Mouse (Mus musculus) midbrain, embryonic 14.5 days (tissue): ENCODE measurements around the gene Krtap5-1. TPM values are rescaled to one million over a fixed set of nuclear protein-coding genes. Genes with fewer than 3 reads are reported as not detected.
A peak's percentile ranks its signal among the peaks of the same experiment; 100 is the strongest.
"Not testable (repeated sequence)": the region's sequence is repeated elsewhere in the genome, so short reads cannot be mapped to it uniquely, and the experiment has no call there.

Experiments
- ATAC-seq: fragments of 200-750 bp; cut with Nextera tagmentation; 2 replicates; pipeline ENCODE4 v1.8.0; 2017; ENCODE audit warnings: moderate number of reproducible peaks, moderate library complexity; ENCODE audit not compliant: low FRiP score, low TSS enrichment
- DNase-seq: peaks from one replicate; pipeline ENCODE4 v3.0.0-alpha.2; 2015
- H3K27ac ChIP-seq: fragments of 300-500 bp; sonication (generic); replicated peaks from 2 replicates; pipeline ENCODE4 v1.5.1; 2014; ENCODE audit warnings: mild to moderate bottlenecking, low read depth, low read length, moderate library complexity
- H3K27me3 ChIP-seq: fragments of 300-500 bp; sonication (generic); 2 replicates; pipeline ENCODE4 v1.6.1; 2014; ENCODE audit warnings: low read length, control low read depth, mixed read lengths; ENCODE audit not compliant: control insufficient read depth, insufficient read depth
- H3K36me3 ChIP-seq: fragments of 300-500 bp; sonication (generic); 2 replicates; pipeline ENCODE4 v1.6.1; 2014; ENCODE audit warnings: low read length, control low read depth; ENCODE audit not compliant: control insufficient read depth, insufficient read depth
- H3K4me1 ChIP-seq: fragments of 300-500 bp; sonication (generic); 2 replicates; pipeline ENCODE4 v1.6.1; 2014; ENCODE audit warnings: mild to moderate bottlenecking, antibody characterized with exemption, low read length, control low read depth; ENCODE audit not compliant: control insufficient read depth, insufficient read depth
- H3K4me2 ChIP-seq: fragments of 300-500 bp; sonication (generic); 2 replicates; pipeline ENCODE4 v1.6.1; 2014; ENCODE audit warnings: mild to moderate bottlenecking, low read length, moderate library complexity
- H3K4me3 ChIP-seq: fragments of 300-500 bp; sonication (generic); replicated peaks from 2 replicates; pipeline ENCODE4 v1.5.1; 2014; ENCODE audit warnings: low read depth, low read length
- H3K9ac ChIP-seq: fragments of 300-500 bp; sonication (generic); replicated peaks from 2 replicates; pipeline ENCODE4 v1.6.1; 2014; ENCODE audit warnings: mild to moderate bottlenecking, low read length, moderate library complexity
- H3K9me3 ChIP-seq: fragments of 300-500 bp; sonication (generic); 2 replicates; pipeline ENCODE4 v1.6.1; 2016; ENCODE audit warnings: low read length, control low read depth, mixed read lengths; ENCODE audit not compliant: control insufficient read depth
- WGBS: fragments of 180-500 bp; shearing (Covaris S2); extraction: QIAGEN DNeasy Blood & Tissue Kit; methylation state at CpG from one replicate; pipeline ENCODE4 v1.1.7; 2014; 5-methylcytosine and 5-hydroxymethylcytosine counted together
- polyA plus RNA-seq: library from polyadenylated mRNA; unstranded; fragments of >200 nt; fragmentation: Nextera tagmentation; extraction: Ambion mirVana; gene quantifications from 2 replicates; pipeline ENCODE4 v1.2.1, GENCODE M21; 2014

The Krtap5-1 gene
- polyA plus RNA-seq, 1 experiment from 2014 or later: not detected

DNA sequence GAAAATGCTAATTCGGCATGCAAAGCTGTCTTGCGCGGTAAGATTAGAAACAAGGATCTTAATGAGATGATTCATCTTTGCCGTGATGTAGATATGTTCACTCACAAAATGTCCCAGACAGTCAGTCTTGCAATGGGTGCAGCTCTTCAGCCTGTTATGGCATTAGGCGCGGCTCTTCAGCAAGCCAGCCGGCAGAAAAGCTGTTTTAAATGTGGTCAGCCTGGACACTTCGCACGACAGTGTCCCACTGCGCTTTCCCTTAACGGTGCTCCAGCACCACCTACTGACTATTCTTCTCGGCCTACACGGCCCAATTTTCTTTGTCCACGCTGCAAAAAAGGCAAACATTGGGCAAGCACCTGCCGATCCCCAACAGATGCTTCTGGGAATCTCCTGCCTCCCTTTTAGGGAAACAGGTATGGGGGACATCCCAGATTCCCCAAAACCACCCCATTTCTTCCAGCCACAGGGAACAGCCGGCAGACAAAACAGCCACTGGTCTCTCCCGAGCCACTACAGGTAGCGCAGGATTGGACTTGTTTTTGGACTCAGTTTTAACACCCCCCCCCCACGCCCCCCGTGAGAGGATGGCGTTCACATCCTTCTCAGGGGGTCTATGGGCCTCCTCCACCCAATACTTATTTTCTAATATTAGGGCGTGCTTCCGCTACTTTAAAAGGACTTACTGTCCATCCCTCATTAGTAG lies 11.6 kb downstream of the Krtap5-1 start:
- Histone ChIP-seq H3K36me3 (no peaks in the 10 kb centered on the region), H3K4me2 (peak overlapping the region; percentile 81), H3K4me3 (peak overlapping the region; percentile 55), H3K27ac (peak overlapping the region; percentile 66), H3K9me3 (no peaks in the 10 kb centered on the region), H3K9ac (peak overlapping the region; percentile 42), H3K4me1 (peaks cover 7% of the 10 kb centered on the region; the same call in 1 of the 2 replicates), H3K27me3 (peaks cover 4% of the 10 kb centered on the region; the same call in 1 of the 2 replicates)
- WGBS: 24% methylated on average over 23 of the region's 23 CpGs
- peak; percentile 70 for ATAC-seq
- peak; percentile 79 for DNase-seq

DNA sequence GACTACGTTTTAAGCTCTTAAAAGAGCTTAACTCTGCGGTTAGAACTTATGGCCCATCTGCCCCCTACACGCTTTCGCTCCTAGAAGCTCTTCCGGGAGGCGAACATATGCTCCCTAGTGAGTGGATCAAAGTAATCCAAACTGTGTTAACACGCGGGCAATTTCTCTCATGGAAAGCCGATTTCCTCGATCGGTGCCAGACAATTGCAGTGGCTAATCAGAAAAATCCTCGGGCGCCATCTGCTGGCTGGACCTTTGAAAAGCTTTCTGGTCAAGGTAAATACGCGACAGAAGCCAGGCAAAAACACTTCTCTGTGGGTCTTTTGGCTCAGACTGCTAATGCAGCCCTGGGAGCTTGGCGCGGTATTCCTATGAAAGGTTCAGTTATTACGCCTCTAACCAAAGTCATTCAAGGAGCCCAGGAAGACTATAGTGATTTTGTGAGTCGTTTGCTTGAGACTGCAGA lies 12.3 kb downstream of the Krtap5-1 start:
- H3K4me2 ChIP-seq: peak overlapping the region; percentile 81
- H3K9me3 ChIP-seq: no peaks in the 10 kb centered on the region
- H3K36me3 ChIP-seq: no peaks in the 10 kb centered on the region
- H3K27ac ChIP-seq: peak overlapping the region; percentile 66
- WGBS: under 1% methylated on average over 19 of the region's 19 CpGs
- peak; percentile 74 for ATAC-seq
- peak overlapping the region; percentile 55 for H3K4me3 ChIP-seq
- H3K27me3 ChIP-seq: peaks cover 4% of the 10 kb centered on the region; the same call in 1 of the 2 replicates
- peak overlapping the region; percentile 55 for H3K9ac ChIP-seq
- H3K4me1 ChIP-seq: peaks cover 7% of the 10 kb centered on the region; the same call in 1 of the 2 replicates
- peak; percentile 99 for DNase-seq

DNA sequence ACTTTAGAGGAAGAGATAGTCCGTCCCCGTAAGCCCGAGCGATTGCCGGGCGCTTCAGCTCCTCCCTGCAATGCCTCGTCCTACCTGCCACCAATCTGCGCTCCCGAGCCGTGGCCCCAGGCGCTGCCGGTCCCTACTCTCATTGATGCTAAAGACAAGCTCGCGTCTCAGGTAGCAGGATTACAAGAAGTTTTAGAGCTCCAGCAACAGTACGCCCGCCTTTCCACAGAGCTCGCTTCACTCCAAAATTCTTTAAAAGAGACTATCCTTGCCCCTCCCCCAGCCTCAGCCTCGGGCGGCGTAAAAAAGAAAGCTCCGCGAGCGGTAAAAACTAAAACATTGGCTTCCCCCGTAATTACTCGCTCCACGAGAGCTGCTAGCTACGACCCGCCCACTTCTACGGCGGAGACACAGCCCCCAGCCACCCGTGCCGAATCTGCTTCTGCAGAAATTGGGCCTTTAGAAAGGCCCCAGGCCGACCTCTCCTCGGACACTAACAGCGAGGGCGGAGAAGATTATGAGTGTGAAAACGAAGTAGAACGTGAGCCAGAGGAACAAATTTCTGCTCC lies 12.8 kb downstream of the Krtap5-1 start:
- Histone ChIP-seq H3K27ac (peak overlapping the region; percentile 63), H3K4me1 (peaks cover 7% of the 10 kb centered on the region; the same call in 1 of the 2 replicates), H3K36me3 (no peaks in the 10 kb centered on the region), H3K9me3 (no peaks in the 10 kb centered on the region), H3K4me3 (peak overlapping the region; percentile 55), H3K9ac (peak overlapping the region; percentile 55), H3K27me3 (peaks cover 4% of the 10 kb centered on the region; the same call in 1 of the 2 replicates), H3K4me2 (peak overlapping the region; percentile 81)
- DNase-seq: peak; percentile 74
- peak; percentile 68; the same call in 1 of the 2 replicates for ATAC-seq
- under 1% methylated on average over 38 of the region's 38 CpGs for WGBS

DNA sequence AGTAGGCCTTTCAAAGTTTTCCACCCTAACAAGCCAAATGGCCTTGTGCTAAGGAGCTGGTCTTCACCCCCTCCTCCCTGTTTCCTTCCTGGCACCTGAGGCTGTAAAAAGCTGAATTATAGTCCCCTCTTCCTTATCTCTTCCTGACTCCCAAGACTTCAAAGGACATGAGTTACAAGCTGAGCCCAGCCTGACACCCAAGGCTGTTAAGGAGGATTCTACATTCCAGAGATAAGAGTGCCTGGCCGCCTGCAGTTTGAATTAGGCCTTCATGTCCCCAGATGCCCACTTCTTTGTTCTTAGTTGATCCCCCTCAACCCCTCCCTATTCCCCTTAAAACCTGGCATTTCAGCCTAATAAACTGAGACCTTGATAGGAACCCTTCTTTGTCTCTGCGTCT lies 14.1 kb downstream of the Krtap5-1 start:
- not testable (repeated sequence) for H3K27me3 ChIP-seq, DNase-seq, ATAC-seq, H3K4me2 ChIP-seq, H3K9ac ChIP-seq, H3K4me3 ChIP-seq, H3K27ac ChIP-seq, H3K4me1 ChIP-seq, H3K36me3 ChIP-seq, H3K9me3 ChIP-seq
- 23% methylated on average over 2 of the region's 2 CpGs for WGBS

DNA sequence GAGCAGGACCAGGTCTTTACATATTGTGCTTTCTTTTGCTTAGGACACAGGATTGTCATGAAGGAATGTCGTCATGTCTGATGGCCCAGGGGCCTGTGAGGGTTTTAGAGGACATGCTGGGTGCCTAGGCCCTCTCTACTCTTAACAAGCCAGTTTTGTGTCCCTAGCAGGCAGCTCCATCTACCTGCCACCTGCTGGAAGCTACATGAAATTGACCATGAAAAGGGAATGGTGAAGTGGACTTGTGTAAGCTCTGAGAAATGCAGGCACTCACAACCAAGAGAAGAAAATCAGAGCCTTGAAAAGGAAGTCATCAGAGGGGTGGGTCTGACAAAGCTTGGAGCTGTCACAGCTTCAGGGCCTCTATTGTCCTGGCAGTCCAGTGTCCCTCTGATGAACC lies 17.6 kb downstream of the Krtap5-1 start:
- DNase-seq, H3K27me3 ChIP-seq, H3K27ac ChIP-seq, H3K4me1 ChIP-seq, H3K36me3 ChIP-seq, H3K4me3 ChIP-seq, H3K9ac ChIP-seq, H3K9me3 ChIP-seq, H3K4me2 ChIP-seq, ATAC-seq: not testable (repeated sequence)
- 82% methylated on average over 1 of the region's 1 CpGs for WGBS

DNA sequence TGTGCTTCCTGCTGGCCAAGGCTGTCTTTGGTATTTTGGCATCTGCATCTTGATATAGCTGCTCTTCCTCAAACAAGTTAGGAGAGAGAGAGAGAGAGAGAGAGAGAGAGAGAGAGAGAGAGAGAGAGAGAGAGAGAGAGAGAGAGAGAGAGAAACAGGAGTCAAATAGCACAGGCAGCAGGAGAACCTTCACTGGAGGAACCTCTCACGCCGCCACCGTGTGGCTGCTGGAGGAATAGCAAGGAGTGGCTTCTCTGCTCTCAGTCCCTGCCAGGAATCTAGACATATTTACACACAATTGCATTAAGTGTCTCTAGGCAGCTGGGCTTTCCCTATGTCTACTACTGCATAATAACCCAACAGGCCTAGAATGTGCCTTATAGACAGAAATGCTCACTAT lies 18.7 kb downstream of the Krtap5-1 start:
- not testable (repeated sequence) for H3K36me3 ChIP-seq, H3K9me3 ChIP-seq, H3K9ac ChIP-seq, H3K4me3 ChIP-seq, ATAC-seq, H3K4me2 ChIP-seq, H3K27me3 ChIP-seq, H3K4me1 ChIP-seq, H3K27ac ChIP-seq
- peak; percentile 84 for DNase-seq
- WGBS: 2% methylated on average over 3 of the region's 3 CpGs

DNA sequence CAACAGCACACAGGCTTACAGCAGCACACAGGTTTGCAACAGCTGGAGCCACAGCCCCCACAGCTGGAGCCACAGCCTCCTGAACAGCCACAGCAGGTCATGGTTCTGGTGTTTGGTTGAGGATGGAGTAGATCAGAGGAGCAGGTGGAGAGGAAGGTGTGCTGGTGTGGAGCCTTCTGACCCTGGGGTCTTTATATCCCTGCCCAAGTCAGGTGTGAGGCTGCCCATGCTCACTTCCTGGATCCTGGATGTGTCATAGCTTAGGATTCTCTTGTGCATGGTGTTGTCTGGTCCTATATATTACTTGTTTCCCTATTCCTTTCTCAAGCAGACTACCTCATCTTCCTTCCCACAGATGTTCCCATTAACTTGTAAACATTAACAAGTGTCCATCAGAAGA lies 22.7 kb downstream of the Krtap5-1 start, which contains the start of gene Gm4559:
Gene Gm4559 (minus strand): TSS at position 101 of the 400 bp plus-strand sequence.
- not testable (repeated sequence) for ATAC-seq, DNase-seq, H3K4me1 ChIP-seq, H3K4me2 ChIP-seq, H3K27me3 ChIP-seq, H3K9me3 ChIP-seq, H3K27ac ChIP-seq, H3K9ac ChIP-seq, H3K36me3 ChIP-seq, H3K4me3 ChIP-seq

DNA sequence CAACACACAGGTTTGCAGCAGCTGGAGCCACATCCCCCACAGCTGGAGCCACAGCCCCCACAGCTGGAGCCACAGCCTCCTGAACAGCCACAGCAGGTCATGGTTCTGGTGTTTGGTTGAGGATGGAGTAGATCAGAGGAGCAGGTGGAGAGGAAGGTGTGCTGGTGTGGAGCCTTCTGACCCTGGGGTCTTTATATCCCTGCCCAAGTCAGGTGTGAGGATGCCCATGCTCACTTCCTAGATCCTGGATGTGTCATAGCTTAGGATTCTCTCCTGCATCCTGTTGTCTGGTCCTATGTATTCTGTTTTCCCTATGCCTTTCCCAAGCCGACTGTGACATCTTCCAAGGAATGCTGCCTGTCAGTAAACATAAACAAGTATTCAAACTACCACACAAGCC lies 38.7 kb downstream of the Krtap5-1 start, which contains the start of gene Gm2431:
Gene Gm2431 (minus strand): TSS at position 101 of the 400 bp plus-strand sequence.
- not testable (repeated sequence) for H3K27me3 ChIP-seq, H3K4me1 ChIP-seq, H3K4me2 ChIP-seq, H3K9me3 ChIP-seq, H3K4me3 ChIP-seq, ATAC-seq, H3K9ac ChIP-seq, H3K27ac ChIP-seq, DNase-seq, H3K36me3 ChIP-seq
- WGBS: 80% methylated on average over 1 of the region's 1 CpGs
